Mouse (Mus musculus) heart, adult 8-10 months (tissue): ENCODE measurements around the gene Dok3. TPM values are rescaled to one million over a fixed set of nuclear protein-coding genes. Genes with fewer than 3 reads are reported as not detected.

ENCODE experiments used
- DNase-seq: peaks from one replicate; pipeline ENCODE4 v3.0.0; 2022; ENCODE audit warnings: low spot score
- total RNA-seq, 4 experiments: library from RNA; stranded (reverse); gene quantifications; 2 replicates each; pipeline ENCODE4 v1.2.4; 2022

Gene Dok3
- total RNA-seq, 4 experiments from 2014 or later = 0.97 to 3.8 (median 1.4) TPM

DNA sequence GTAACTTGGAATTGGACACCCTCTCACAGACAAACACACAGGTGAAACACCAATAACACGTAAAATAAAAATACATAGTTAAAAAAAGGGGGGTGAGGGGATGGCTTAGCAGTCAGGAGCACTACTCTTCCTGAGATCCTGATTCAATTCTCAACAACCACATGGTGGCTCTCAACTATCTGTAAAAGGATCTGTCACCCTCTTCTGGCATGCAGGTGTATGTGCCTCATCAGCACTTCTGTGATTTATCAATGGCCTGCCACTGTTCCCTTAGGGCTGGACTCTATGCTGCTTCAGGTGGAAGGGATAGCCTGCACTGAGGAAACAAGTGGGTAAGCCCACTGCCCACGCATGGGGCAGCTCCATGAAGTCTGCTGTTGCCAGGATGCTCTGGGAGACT is 11.8 kb upstream of the Dok3 start:
- DNase-seq = no peak

DNA sequence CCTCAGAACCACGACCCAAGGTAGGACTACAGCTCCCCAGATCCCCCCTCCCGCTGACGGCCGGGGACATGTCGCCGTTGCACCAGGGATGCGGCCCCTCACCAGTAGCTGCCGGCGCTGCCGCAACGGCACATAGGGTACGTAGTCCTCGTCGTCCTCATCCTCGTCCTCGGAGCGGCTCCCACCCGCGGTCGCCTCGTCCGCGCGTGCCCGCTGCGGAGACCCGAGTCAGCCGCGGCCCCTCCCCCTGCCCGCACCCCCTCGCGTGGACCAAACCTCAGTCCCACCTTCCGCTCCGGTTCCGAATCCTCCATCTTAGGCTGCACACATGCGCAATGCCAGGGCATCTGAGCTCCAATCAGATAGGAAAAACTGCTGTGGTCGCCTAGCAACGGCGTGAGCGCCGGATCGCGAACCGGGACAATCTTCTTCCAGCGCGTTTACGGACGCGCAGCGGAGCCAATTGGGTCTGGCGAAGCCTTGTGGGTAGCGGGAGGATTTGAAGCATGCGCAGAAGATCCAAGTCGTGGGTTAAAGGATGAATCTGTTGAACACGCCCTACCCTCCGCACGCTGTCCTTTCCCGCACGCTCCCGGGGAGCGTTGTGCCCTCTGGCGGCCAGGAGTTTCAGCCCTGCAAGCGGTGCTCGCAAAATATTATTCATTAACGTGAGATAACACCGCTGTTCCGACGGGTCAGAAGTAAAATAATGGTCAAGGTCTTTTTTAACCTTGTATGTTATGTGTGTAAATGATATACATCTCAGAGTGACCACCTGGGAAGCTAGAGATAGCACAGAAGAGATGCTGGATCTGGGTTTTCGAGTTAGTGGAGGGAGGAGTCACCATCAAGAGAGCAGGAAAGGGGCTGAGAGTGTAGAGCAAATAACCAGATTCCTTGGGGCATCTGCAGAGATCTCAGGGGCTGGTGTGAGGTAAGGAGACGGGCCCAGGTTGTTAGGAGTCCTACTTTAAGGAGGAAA is 7.4 kb upstream of the Dok3 start, which contains the start of gene Ddx41:
Ddx41 (minus strand) TSS at position 465 of the 982 bp plus-strand sequence.
- DNase-seq = peak; percentile 100

DNA sequence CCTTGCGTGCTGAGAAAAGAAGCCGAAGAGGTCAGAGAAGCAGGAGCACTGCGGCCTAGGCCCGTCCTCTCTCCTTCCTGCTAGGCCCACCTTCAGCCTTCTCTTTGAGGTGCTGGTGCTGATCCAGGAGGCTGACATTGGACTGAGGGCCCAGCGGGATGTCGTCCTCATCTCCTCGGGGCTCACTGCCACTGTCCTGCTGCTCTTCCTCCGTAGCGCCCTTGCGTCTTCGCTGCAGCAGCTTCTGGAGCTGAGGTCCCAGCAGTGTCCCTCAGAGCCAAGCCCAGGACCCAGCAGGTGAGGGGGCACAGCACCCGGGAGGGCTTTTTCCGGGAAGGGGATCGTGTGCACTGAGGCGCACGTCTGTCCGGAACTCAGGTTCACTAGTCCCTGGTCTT is 6.7 kb upstream of the Dok3 start:
- DNase-seq = no peak

DNA sequence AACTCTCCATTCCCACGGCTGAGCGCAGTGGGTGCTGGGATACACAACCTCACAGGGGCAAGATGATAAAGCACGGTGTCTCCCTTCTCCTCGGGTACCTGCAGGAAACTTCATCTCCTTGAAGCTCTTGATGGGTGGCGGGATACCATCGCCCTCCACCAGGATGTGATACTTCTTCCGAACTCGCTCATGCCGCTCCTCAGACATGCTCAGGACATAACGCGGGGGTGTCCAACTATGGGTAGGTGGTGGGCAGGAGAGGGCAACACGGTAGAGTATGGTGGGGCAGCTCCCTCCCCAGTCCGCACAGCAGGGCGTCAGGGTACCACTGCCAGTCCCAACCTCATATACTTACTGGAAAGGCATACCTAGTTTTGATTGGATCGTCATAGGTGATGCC is 6.1 kb upstream of the Dok3 start:
- no peak for DNase-seq

DNA sequence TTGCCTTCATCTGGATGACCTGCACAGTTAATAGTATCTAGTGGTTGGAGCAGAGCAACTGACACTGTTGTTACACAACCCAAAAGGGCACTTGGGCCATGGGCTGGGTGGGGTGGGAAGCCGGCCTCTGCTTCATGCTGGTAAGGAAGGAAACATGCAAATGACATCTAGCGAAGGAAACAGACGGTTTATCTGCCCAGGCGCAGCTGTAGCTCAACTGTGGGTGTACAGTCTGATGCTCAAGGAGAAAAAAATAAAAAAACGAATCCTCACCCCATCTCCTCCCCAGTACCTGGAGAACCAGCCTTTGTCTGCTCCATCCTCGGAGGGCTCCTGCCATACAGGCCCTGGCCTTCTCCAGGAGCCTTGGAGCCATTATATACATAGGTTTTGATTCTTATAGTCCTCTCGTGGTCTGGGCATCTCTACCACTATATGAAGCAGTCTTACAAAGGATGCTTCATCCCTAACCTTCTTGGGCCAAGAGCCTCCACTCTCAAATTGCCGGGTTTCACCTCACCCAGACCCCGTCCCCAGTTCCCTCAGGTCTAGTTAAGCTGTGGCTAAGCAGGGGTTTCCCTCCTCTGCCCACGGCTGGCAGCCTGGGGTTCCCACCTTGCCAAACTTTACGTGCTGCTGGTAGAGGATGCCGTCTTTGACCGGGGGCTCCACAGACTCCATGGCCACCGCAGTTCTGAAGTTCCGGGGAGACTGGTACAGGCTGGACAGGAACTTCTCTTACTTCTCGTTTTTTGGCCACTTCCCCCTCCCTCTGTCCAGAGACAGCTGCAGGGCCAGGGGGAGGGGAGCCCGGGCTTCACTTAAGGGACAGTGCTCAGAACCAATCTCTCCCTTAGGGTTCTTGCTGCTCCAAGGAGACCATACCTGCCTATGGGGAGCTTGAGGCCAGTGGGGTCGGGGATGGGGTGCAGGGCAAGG is 993 bp downstream of the Dok3 start:
- DNase-seq = peak; percentile 32

DNA sequence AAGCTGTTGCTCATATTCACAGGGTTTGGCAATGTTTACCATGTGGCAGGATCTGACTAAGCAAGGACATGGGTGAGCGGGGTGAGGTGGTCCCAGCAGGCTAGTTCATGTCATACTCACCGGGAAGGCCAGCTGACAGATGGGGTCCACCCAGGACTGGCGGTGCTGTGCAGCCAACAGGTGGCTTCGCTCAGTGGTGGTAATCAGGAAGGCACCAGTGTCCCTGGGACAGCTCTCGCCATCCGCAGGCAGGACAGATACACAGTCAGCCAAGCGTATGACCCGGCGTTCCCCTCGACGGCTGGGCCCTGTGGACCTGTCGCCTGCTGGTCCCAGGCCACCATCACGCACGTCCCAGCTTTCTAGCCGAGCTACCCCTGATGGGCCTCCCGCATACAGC is 1.9 kb downstream of the Dok3 start:
- DNase-seq = no peak

DNA sequence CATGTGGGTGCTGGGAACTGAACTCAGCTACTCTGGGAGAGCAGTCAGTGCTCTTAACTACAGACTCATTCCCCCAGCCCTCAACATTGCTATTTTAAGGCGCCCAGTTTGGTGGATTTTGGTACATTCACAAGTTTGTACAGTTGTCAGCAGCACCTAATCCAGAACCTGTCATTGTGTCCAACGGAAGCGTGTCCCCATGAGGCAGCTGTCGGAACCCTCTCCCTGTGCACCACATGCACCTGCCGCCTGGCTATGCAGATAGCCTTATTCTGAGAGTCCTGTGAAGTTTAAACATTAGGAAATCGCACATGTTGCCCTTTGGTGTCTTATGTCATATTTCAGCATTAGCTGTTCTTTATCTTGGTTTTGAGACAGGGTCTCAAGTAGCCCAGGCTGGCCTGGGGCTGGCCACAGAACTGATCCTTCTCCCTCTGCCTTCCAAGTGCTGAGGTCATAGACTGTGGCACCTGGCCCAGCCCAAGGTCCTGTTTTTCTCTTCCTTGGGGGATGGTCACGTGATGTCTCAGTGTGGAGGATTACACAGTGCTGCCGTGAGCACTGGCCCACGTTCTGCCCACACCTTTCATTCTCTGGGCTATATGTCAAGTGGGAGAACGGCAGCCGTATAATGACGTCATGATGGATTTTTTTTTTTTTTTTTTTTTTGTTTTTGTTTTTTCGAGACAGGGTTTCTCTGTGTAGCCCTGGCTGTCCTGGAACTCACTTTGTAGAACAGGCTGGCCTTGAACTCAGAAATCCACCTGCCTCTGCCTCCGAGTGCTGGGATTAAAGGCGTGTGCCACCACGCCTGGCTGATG is 3.2 kb downstream of the Dok3 start:
- DNase-seq = no peak

DNA sequence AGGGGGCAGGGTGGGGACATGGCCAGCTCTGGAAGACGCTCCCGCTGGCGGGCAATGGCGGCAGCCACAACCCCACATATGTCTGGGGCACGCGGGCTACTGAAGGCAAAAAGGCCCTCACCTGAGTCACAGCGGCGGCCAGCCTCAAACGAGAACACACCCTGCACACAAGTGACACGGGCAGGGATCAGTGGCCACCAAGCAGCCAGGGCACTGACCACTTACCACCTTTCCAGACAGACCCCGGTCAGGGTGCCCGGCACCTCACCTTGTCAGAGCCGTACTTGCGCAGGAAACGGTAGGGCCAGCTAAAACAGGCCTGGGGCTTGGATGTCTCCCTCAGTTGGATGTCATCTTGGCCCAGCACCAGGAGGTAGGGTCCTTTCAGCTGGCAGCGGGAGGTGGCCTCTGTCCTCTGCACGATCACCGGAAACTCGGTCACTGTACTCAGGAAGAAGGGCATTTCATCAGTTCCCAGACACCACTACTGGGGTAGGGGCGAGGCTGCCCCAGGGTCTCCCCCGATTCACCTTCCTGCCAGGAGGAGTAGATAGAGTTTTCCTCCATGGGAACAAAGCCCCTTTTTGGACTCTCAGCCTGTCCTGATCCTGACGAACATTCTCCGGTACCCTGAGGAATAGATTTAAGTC is 5.0 kb downstream of the Dok3 start:
- no peak for DNase-seq

DNA sequence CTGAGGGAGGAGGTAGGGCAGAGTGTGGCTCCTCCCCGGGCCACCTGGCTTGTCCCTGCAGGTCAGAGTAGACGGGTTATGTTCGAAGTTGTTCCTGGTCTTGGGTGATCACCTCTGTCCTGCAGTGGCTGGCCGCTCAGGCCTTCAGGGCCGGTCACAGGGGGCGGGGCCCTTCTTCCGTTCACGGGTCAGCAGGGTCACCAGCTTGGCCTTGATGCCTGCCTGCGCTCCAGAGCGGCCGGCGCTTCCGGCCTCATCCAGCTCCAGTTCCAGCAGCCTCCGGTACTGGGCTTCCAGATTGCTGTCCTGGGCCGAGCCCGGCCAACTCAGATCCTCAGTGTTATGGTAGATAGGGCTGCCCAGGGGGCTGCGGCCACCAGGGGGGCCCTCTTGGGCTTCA is 5.8 kb downstream of the Dok3 start:
- peak; percentile 34 for DNase-seq

DNA sequence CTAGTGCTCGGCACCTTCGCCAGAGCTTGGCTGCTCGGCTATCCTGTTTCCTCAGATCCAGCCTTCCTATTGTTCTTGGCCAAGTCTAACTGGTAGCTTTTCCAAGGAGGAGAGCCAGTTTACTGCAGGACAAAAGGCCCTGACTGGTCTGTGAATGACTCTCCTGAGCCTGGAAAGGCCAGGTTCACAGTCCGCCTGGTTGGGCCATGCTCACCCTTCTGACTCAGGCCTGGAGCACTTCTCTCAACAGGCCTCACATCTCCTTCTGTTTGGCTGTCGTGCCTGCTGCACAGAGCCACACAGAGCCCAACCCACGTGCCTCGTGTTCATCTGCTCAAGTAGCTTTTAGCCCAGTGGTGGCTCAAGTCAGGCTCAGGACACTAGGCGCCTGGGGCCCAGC is 6.4 kb downstream of the Dok3 start:
- DNase-seq = peak; percentile 31

DNA sequence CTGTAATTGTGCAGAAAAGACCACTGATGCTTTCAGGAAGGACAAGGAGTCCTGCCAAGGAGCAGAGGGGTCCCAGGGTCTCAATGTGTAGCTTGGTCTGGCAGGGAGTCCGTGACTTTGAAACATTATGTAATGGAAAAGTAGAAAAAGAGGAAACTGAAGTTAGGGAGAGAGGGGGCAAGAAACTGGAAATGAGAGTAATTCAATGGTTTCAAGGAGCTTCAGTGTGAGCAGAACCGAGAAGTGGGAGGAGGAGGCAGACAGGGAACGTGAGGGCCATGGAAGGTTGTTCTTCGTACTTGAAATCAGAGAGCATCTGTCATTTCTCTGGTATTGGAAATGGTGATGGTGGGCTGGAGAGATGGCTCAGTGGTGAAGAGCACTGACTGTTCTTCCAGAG is 9.5 kb downstream of the Dok3 start:
- DNase-seq = no peak

DNA sequence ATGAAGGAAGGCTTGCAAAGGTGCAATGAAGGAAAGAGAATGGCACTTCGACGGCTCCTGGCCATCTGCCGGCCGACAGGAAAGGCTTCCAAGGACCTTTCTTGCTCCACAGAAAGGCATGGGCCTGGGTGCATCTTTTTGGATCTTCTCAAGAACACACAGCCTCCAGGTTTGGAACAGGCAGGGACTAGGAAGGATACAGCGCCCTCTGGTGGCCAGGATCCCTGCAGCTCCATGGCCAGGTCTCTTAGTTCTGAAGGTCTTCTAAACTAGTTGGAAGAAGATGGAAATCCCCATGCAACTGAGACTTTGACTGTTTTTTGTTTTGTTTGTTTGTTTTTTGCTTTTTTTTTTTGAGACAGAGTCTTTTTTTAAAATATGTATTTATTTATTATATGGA is 12.1 kb downstream of the Dok3 start:
- DNase-seq = peak; percentile 86

DNA sequence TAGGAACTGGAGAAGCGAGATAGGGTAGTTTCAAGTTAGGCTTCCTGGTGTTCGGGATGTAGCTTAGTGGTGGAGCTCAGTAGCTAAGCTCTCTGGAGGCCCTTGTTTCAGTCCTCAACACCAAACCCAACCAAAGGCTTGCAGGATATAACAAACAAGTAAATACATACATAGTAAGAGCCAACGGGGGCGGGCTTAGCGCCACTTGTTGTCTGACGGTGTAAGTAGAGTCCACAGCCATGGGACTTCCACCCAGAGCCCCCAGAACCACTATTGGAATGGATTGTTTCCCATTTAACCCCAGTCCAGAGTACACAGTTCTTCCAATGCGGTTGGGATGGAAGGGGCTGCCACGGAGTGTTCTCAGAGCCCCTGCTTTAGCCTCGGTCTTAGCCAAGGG is 15.3 kb downstream of the Dok3 start:
- DNase-seq = no peak

DNA sequence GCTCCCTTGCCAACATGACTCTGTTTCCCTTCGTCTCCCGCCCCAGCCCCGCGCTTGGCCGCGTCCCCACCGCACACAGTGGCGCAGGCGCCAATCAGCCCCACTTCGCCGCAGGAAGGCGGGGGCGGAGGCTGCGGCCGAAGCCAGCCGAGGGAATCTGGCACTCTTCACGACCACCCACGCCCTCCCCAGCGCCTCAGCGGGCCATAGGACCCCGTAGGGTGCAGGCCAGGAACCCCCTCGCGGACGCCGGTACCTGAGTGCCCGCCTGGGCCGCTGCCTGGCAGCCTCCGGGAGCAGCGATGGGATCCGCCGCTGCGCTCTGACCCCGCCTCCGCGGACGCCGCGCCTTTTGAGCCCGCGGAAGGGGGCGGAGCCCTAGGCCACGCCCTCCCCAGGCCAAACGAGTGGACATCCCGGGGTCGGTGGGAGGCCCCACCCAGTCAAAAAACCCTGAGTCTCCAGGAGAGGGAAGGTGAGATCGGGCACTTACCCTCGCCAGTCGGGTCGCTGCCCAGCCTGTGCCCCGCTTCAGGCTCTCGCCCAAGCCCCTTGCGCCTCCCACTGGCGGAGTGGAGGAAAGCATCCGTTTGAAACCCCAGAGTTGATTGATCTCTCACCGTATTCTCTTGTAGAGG is 15.9 kb downstream of the Dok3 start, which contains the start of gene Pdlim7:
Pdlim7 (minus strand) TSS at position 566 of the 638 bp plus-strand sequence.
- peak; percentile 91 for DNase-seq

DNA sequence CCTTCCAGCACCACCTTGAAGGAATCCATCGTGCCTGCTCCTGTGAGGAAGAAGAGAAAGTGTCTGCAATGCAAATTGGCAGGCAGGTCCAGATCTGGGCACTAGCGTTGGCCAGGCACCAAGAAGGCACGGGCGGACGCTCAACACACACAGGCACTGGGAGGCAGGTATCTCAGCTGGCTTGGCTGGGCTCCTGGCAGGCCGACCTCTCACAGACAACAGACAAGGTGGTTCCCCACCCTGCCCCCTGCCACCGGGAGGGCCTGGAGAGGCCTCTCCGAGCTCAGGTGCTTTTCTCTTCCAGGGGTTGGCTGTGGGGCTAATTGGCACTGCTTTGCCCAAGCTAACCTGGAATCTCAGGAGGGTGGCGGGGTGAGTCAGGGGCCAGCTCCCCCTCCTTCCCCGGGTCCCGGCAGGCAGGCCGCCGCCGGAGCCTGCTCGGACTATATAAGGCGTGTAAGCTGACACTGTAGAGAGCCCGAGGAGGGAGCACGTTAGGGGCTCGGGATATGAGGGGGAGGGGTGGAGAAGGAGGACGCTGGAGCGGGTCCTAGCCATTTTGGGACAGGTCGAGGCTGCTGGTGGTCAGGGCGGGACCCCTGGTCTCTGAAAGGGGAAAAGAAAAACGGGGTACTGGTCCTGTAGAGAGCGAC is 16.6 kb downstream of the Dok3 start:
- DNase-seq = peak; percentile 56

DNA sequence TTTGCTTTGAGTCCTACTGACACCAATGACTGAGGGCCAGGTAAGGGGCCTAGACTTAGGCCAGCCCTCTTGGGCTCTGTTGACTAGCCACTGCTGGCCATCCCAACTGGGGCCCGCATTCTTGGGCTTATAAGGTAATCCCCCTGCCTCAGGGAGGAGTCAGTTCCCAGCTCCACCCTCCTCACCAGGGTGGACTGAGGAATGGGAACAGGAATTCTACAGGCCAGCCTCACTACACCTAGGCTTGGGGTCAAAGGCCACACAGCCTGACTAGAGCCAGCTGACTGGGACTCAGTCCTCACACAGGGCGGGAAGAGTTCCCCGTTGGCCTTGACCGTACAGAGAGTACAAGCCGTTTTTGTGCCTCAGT is 17.6 kb downstream of the Dok3 start:
- no peak for DNase-seq

DNA sequence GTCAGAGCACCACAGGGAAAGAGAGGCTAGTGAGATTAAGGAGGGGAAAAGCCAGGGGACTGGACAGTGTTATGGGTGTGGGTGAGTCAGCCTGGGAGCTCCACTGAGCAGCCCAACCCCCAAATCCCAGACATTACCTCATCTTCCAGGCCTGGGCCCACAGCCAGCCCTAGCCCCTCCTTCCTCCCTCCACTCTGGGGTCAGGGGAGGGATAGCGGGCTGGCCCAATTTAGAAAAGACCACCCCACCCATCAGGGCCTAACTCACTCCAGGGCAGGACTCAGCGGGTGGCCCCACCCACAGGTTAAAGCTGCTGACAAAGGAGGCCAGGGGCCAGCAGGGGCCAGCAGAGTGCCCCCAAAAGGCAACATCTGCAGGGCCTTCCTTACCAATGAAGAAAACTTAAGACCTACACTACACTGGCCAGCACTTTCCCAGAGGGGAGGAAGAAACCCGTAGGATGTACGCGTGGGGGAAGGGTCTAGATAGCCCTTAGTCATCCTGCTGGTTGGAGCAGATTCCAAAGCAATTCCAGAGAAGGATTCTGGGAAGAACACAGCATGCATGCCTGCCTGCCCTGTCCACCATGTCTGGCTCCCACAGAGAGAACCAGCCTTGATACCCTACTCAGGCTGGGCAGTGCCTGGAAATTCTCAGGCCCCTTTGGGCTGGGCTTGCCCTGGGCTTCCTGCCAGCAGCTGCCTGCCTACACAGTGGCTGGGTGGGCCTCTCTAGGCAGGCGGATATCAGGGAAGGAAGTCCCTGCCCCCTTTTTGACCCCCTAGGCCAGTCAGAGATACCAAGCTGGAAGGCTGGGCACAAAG is 18.2 kb downstream of the Dok3 start:
- peak; percentile 93 for DNase-seq

DNA sequence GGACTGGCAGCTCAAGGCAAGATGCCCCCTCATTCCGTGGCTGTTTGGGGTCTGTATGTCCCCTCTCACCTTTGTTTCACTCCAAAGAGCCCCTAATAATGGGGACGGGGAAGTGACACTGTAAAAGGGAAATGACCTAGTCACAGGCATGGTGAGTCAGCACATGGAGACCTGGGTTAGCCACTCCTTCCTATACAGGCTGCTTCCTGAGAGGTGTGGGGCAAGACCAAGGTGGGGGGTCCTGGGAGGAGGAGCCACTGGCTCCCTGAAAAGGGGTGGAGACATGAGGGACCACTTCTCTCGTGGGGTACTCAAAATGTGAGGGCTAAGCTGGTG is 18.8 kb downstream of the Dok3 start:
- DNase-seq = no peak

DNA sequence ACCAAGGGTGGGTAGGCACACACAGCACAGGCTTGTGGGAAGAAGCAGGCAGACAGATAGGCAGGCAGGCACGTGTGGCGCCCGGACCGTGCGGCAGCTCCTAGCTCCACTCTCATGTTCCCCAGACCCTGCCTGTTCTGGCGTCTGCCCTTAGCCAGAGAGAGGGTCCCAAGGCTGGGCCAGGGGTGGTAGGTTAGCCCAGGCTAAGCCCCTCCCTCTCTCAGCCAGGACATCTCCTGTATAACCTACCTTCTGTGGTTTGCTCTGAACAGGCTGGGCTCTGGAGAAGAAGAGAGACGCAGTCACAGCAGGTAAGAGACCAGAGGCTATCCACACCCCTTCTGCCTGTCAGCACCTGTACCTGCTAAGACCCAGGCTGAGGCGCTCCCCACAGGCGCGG is 20.6 kb downstream of the Dok3 start:
- DNase-seq = no peak
